Mouse (Mus musculus): ENCODE data around the gene Cutal. TPM values are rescaled to one million over a fixed set of nuclear protein-coding genes. Genes with fewer than 3 reads are reported as not detected.

Gene Cutal
- total RNA-seq, 1 experiment from 2014 or later = not detected

- ATAC-seq (replicated peaks; ENCODE audit: low read depth, poor library complexity, severe bottlenecking) = no peak
Observed at GRCm38 (mm10) chr2:34882757-34883156, 8.6 kb downstream of the Cutal start.

GRCm38 (mm10) chr2:34883190-34883589 lies 9.0 kb downstream of the Cutal start:
- no peak for ATAC-seq (replicated peaks; ENCODE audit: low read depth, poor library complexity, severe bottlenecking)

GRCm38 (mm10) chr2:34884186-34884585 lies 10.0 kb downstream of the Cutal start:
- ATAC-seq (replicated peaks; ENCODE audit: low read depth, poor library complexity, severe bottlenecking) = no peak

GRCm38 (mm10) chr2:34893950-34894349 lies 19.8 kb downstream of the Cutal start:
- ATAC-seq (replicated peaks; ENCODE audit: low read depth, poor library complexity, severe bottlenecking) = peak; percentile 41; the same call in 1 of the 2 replicates

- ATAC-seq (replicated peaks; ENCODE audit: low read depth, poor library complexity, severe bottlenecking) = no peak
Observed at GRCm38 (mm10) chr2:34895503-34896113, 21.4 kb downstream of the Cutal start.

- ATAC-seq (replicated peaks; ENCODE audit: low read depth, poor library complexity, severe bottlenecking) = no peak
Observed at GRCm38 (mm10) chr2:34896821-34897460, 22.7 kb downstream of the Cutal start.

- ATAC-seq (replicated peaks; ENCODE audit: low read depth, poor library complexity, severe bottlenecking) = peak; percentile 72
Observed at GRCm38 (mm10) chr2:34897820-34898219, 23.6 kb downstream of the Cutal start.

GRCm38 (mm10) chr2:34899682-34900081 lies 25.5 kb downstream of the Cutal start:
- ATAC-seq (replicated peaks; ENCODE audit: low read depth, poor library complexity, severe bottlenecking) = no peak

GRCm38 (mm10) chr2:34900412-34900811 lies 26.2 kb downstream of the Cutal start:
- no peak for ATAC-seq (replicated peaks; ENCODE audit: low read depth, poor library complexity, severe bottlenecking)

GRCm38 (mm10) chr2:34901726-34902125 lies 27.5 kb downstream of the Cutal start:
- ATAC-seq (replicated peaks; ENCODE audit: low read depth, poor library complexity, severe bottlenecking) = no peak

GRCm38 (mm10) chr2:34902731-34903130 lies 28.5 kb downstream of the Cutal start:
- ATAC-seq (replicated peaks; ENCODE audit: low read depth, poor library complexity, severe bottlenecking) = no peak

GRCm38 (mm10) chr2:34903191-34903590 lies 29.0 kb downstream of the Cutal start:
- ATAC-seq (replicated peaks; ENCODE audit: low read depth, poor library complexity, severe bottlenecking) = no peak

GRCm38 (mm10) chr2:34903652-34904405 lies 29.6 kb downstream of the Cutal start:
- ATAC-seq (replicated peaks; ENCODE audit: low read depth, poor library complexity, severe bottlenecking) = no peak

GRCm38 (mm10) chr2:34904849-34905542 lies 30.8 kb downstream of the Cutal start:
- ATAC-seq (replicated peaks; ENCODE audit: low read depth, poor library complexity, severe bottlenecking) = peak; percentile 87

GRCm38 (mm10) chr2:34906426-34906825 lies 32.2 kb downstream of the Cutal start:
- ATAC-seq (replicated peaks; ENCODE audit: low read depth, poor library complexity, severe bottlenecking) = no peak

- peak; percentile 39 for ATAC-seq (replicated peaks; ENCODE audit: low read depth, poor library complexity, severe bottlenecking)
Observed at GRCm38 (mm10) chr2:34906861-34907604, 32.8 kb downstream of the Cutal start.

- no peak for ATAC-seq (replicated peaks; ENCODE audit: low read depth, poor library complexity, severe bottlenecking)
Observed at GRCm38 (mm10) chr2:34909719-34910118, 35.5 kb downstream of the Cutal start.

- no peak for ATAC-seq (replicated peaks; ENCODE audit: low read depth, poor library complexity, severe bottlenecking)
Observed at GRCm38 (mm10) chr2:34911871-34912270, 37.7 kb downstream of the Cutal start.

- no peak for ATAC-seq (replicated peaks; ENCODE audit: low read depth, poor library complexity, severe bottlenecking)
Observed at GRCm38 (mm10) chr2:34912613-34913012, 38.4 kb downstream of the Cutal start.
